Mouse (Mus musculus): ENCODE measurements around the gene Kcnk18. TPM values are rescaled to one million over a fixed set of nuclear protein-coding genes. Genes with fewer than 3 reads are reported as not detected.

The Kcnk18 gene
- polyA plus RNA-seq, 1 experiment from 2014 or later: not detected

GRCm38 (mm10) chr19:59193456-59193855 lies 25.6 kb upstream of the Kcnk18 start:
- ATAC-seq (no peak), DNase-seq (no peak)
- H3K9ac ChIP-seq (replicated peaks): no peak overlapping the region
- H3K36me3 ChIP-seq (replicated peaks; ENCODE audit: insufficient read depth, low read length): no peaks in the 10 kb centered on the region
- peak overlapping the region; percentile 31; the same call in 1 of the 2 replicates for H3K4me3 ChIP-seq (ENCODE audit: low read depth, low read length)
- no peak for TF ChIP-seq EP300 (IDR thresholded peaks at IDR 0.05; ENCODE audit: low read depth)
- no peak for TF ChIP-seq CTCF (IDR thresholded peaks at IDR 0.05; ENCODE audit: low read depth)
- H3K27ac ChIP-seq (ENCODE audit: low read depth): no peak overlapping the region
- peaks cover 87% of the 10 kb centered on the region for H3K27me3 ChIP-seq (ENCODE audit: insufficient read depth, low read length)
- WGBS (ENCODE audit: insufficient replicate concordance): under 1% methylated on average over 10 of the region's 10 CpGs
- H3K9me3 ChIP-seq (ENCODE audit: low read length): no peaks in the 10 kb centered on the region
- peak overlapping the region; percentile 44 for H3K4me2 ChIP-seq (ENCODE audit: low read depth, low read length)
- H3K4me1 ChIP-seq (ENCODE audit: insufficient read depth): peaks cover 7% of the 10 kb centered on the region

GRCm38 (mm10) chr19:59193986-59194820 lies 24.8 kb upstream of the Kcnk18 start:
- no peak overlapping the region for H3K9ac ChIP-seq (replicated peaks)
- H3K4me1 ChIP-seq (ENCODE audit: insufficient read depth): peaks cover 7% of the 10 kb centered on the region
- peak overlapping the region; percentile 31; the same call in 1 of the 2 replicates for H3K4me3 ChIP-seq (ENCODE audit: low read depth, low read length)
- no peaks in the 10 kb centered on the region for H3K36me3 ChIP-seq (replicated peaks; ENCODE audit: insufficient read depth, low read length)
- DNase-seq (peak; percentile 17), ATAC-seq (no peak)
- H3K9me3 ChIP-seq (ENCODE audit: low read length): no peaks in the 10 kb centered on the region
- WGBS (ENCODE audit: insufficient replicate concordance): 2% methylated on average over 50 of the region's 50 CpGs
- no peak for TF ChIP-seq EP300 (IDR thresholded peaks at IDR 0.05; ENCODE audit: low read depth)
- TF ChIP-seq CTCF (IDR thresholded peaks at IDR 0.05; ENCODE audit: low read depth): no peak
- H3K4me2 ChIP-seq (ENCODE audit: low read depth, low read length): peak overlapping the region; percentile 44
- H3K27me3 ChIP-seq (ENCODE audit: insufficient read depth, low read length): peaks cover 80% of the 10 kb centered on the region
- H3K27ac ChIP-seq (ENCODE audit: low read depth): no peak overlapping the region

GRCm38 (mm10) chr19:59195181-59195770 lies 23.7 kb upstream of the Kcnk18 start:
- TF ChIP-seq CTCF (IDR thresholded peaks at IDR 0.05; ENCODE audit: low read depth) (no peak), EP300 (IDR thresholded peaks at IDR 0.05; ENCODE audit: low read depth) (no peak)
- DNase-seq (no peak), ATAC-seq (no peak)
- Histone ChIP-seq H3K9ac (replicated peaks) (no peak overlapping the region), H3K4me1 (ENCODE audit: insufficient read depth) (peaks cover 7% of the 10 kb centered on the region), H3K4me3 (ENCODE audit: low read depth, low read length) (no peak overlapping the region), H3K4me2 (ENCODE audit: low read depth, low read length) (no peak overlapping the region), H3K27me3 (ENCODE audit: insufficient read depth, low read length) (peaks cover 77% of the 10 kb centered on the region), H3K36me3 (replicated peaks; ENCODE audit: insufficient read depth, low read length) (no peaks in the 10 kb centered on the region), H3K9me3 (ENCODE audit: low read length) (0 out of 2 replicates have a peak, but pooled peaks cover 4% of the 10 kb centered on the region), H3K27ac (ENCODE audit: low read depth) (no peak overlapping the region)
- 14% methylated on average over 9 of the region's 9 CpGs for WGBS (ENCODE audit: insufficient replicate concordance)

GRCm38 (mm10) chr19:59196111-59196666 lies 22.8 kb upstream of the Kcnk18 start:
- H3K9ac ChIP-seq (replicated peaks): no peak overlapping the region
- no peak overlapping the region for H3K4me3 ChIP-seq (ENCODE audit: low read depth, low read length)
- 6% methylated on average over 15 of the region's 15 CpGs for WGBS (ENCODE audit: insufficient replicate concordance)
- H3K36me3 ChIP-seq (replicated peaks; ENCODE audit: insufficient read depth, low read length): no peaks in the 10 kb centered on the region
- peaks cover 7% of the 10 kb centered on the region for H3K4me1 ChIP-seq (ENCODE audit: insufficient read depth)
- no peak for TF ChIP-seq EP300 (IDR thresholded peaks at IDR 0.05; ENCODE audit: low read depth)
- peak; percentile 55 for TF ChIP-seq CTCF (IDR thresholded peaks at IDR 0.05; ENCODE audit: low read depth)
- H3K27me3 ChIP-seq (ENCODE audit: insufficient read depth, low read length): peaks cover 68% of the 10 kb centered on the region
- DNase-seq (peak; percentile 50), ATAC-seq (no peak)
- no peak overlapping the region for H3K27ac ChIP-seq (ENCODE audit: low read depth)
- no peak overlapping the region for H3K4me2 ChIP-seq (ENCODE audit: low read depth, low read length)
- H3K9me3 ChIP-seq (ENCODE audit: low read length): 0 out of 2 replicates have a peak, but pooled peaks cover 4% of the 10 kb centered on the region

- H3K4me3 ChIP-seq (ENCODE audit: low read depth, low read length): no peak overlapping the region
- no peak overlapping the region for H3K27ac ChIP-seq (ENCODE audit: low read depth)
- TF ChIP-seq CTCF (IDR thresholded peaks at IDR 0.05; ENCODE audit: low read depth): peak; percentile 91
- TF ChIP-seq EP300 (IDR thresholded peaks at IDR 0.05; ENCODE audit: low read depth): no peak
- 0 out of 2 replicates have a peak, but pooled peaks cover 4% of the 10 kb centered on the region for H3K9me3 ChIP-seq (ENCODE audit: low read length)
- H3K36me3 ChIP-seq (replicated peaks; ENCODE audit: insufficient read depth, low read length): no peaks in the 10 kb centered on the region
- no peak overlapping the region for H3K9ac ChIP-seq (replicated peaks)
- ATAC-seq: no peak
- no peak overlapping the region for H3K4me2 ChIP-seq (ENCODE audit: low read depth, low read length)
- peak; percentile 75 for DNase-seq
- WGBS (ENCODE audit: insufficient replicate concordance): 37% methylated on average over 7 of the region's 7 CpGs
- peaks cover 48% of the 10 kb centered on the region for H3K27me3 ChIP-seq (ENCODE audit: insufficient read depth, low read length)
- H3K4me1 ChIP-seq (ENCODE audit: insufficient read depth): peaks cover 7% of the 10 kb centered on the region
Measured at GRCm38 (mm10) chr19:59198161-59198560, 20.9 kb upstream of the Kcnk18 start.

GRCm38 (mm10) chr19:59208475-59208874 lies 10.5 kb upstream of the Kcnk18 start:
- peak; percentile 85 for TF ChIP-seq CTCF (IDR thresholded peaks at IDR 0.05; ENCODE audit: low read depth)
- TF ChIP-seq EP300 (IDR thresholded peaks at IDR 0.05; ENCODE audit: low read depth): no peak

More at GRCm38 (mm10) chr19:59208475-59208874, 10.5 kb upstream of the Kcnk18 start:
- peak; percentile 64 for DNase-seq
- Histone ChIP-seq H3K36me3 (replicated peaks; ENCODE audit: insufficient read depth, low read length) (no peaks in the 10 kb centered on the region), H3K4me3 (ENCODE audit: low read depth, low read length) (no peak overlapping the region), H3K4me2 (ENCODE audit: low read depth, low read length) (no peak overlapping the region), H3K9me3 (ENCODE audit: low read length) (no peaks in the 10 kb centered on the region), H3K27ac (ENCODE audit: low read depth) (no peak overlapping the region), H3K9ac (replicated peaks) (no peak overlapping the region), H3K27me3 (ENCODE audit: insufficient read depth, low read length) (peaks cover 7% of the 10 kb centered on the region; the same call in 1 of the 2 replicates), H3K4me1 (ENCODE audit: insufficient read depth) (no peaks in the 10 kb centered on the region)
- WGBS (ENCODE audit: insufficient replicate concordance): 26% methylated on average over 5 of the region's 5 CpGs
- no peak for ATAC-seq
